Mouse (Mus musculus) kidney, adult 2 months (tissue): ENCODE measurements around the gene Adgrg1. TPM values are rescaled to one million over a fixed set of nuclear protein-coding genes. Genes with fewer than 3 reads are reported as not detected.

Experiments used
- DNase-seq: peaks from one replicate; pipeline ENCODE4 v3.0.0; 2021
- H3K27ac ChIP-seq: fragments of 200-500 bp; 2 replicates; pipeline ENCODE4 v1.5.1; 2012; ENCODE audit warnings: low read depth, low read length, control low read depth, inconsistent platforms; ENCODE audit not compliant: insufficient read depth
- H3K27me3 ChIP-seq: fragments of 200-500 bp; replicated peaks from 2 replicates; pipeline ENCODE4 v1.6.1; 2012; ENCODE audit warnings: mild to moderate bottlenecking, moderate library complexity, low read length, inconsistent platforms; ENCODE audit not compliant: control insufficient read depth, insufficient read depth
- H3K36me3 ChIP-seq: fragments of 200-500 bp; 2 replicates; pipeline ENCODE4 v1.6.1; 2012; ENCODE audit warnings: mild to moderate bottlenecking, moderate library complexity, low read length, inconsistent platforms; ENCODE audit not compliant: control insufficient read depth, insufficient read depth
- H3K4me1 ChIP-seq: fragments of 200-500 bp; 2 replicates; pipeline ENCODE4 v1.6.1; 2011; ENCODE audit warnings: low read length; ENCODE audit not compliant: control insufficient read depth, insufficient read depth
- H3K4me3 ChIP-seq: fragments of 200-500 bp; 2 replicates; pipeline ENCODE4 v1.5.1; 2011; ENCODE audit warnings: mild to moderate bottlenecking, low read depth, low read length, control low read depth; ENCODE audit not compliant: insufficient read depth
- CTCF ChIP-seq: fragments of 200-500 bp; conservative IDR thresholded peaks from 2 replicates; pipeline ENCODE4 v1.5.1; 2011; ENCODE audit warnings: low read depth, mild to moderate bottlenecking, control low read depth, low read length, moderate library complexity, mixed read lengths; ENCODE audit not compliant: insufficient read depth, insufficient read length
- POLR2A ChIP-seq: fragments of 200-500 bp; IDR thresholded peaks from one replicate; pipeline ENCODE4 v1.6.1; 2011; ENCODE audit warnings: low read depth, low read length, control low read depth
- WGBS: fragments of 180-500 bp; shearing (Covaris S2); methylation state at CpG from one replicate; pipeline ENCODE4 v1.1.7; 2018; 5-methylcytosine and 5-hydroxymethylcytosine counted together
- polyA plus RNA-seq: library from polyadenylated mRNA; depleted of rRNA; stranded (reverse); fragments of >200 nt; gene quantifications from 2 replicates; pipeline ENCODE4 v1.2.3, GENCODE M21; 2012

The Adgrg1 gene
- polyA plus RNA-seq, 1 experiment: 342 TPM

DNA sequence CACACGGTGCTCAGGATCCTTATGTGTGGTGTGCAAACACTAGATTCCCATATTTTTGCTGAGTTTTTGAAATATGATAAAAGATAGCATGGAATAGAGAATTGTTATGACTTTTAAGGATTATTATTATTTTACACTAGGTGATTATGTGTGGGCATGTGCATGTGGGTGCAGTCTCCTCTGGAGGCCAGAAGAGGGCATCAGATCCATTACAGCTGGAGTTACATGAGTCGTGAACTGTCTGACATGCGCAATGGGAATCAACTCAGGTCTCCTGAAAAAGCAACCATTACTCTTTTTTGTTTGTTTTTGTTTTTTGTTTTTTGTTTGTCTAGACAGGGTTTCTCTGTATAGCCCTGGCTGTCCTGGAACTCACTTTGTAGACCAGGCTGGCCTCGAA, 25.5 kb upstream of the Adgrg1 start:
- H3K36me3 ChIP-seq: no peaks in the 10 kb centered on the region
- 90% methylated on average over 4 of the region's 4 CpGs for WGBS
- DNase-seq: no peak
- no peak overlapping the region for H3K27ac ChIP-seq
- no peak for TF ChIP-seq POLR2A
- 0 out of 2 replicates have a peak, but pooled peaks have one; percentile 18 for TF ChIP-seq CTCF
- no peaks in the 10 kb centered on the region for H3K27me3 ChIP-seq
- H3K4me1 ChIP-seq: no peaks in the 10 kb centered on the region
- no peak overlapping the region for H3K4me3 ChIP-seq

DNA sequence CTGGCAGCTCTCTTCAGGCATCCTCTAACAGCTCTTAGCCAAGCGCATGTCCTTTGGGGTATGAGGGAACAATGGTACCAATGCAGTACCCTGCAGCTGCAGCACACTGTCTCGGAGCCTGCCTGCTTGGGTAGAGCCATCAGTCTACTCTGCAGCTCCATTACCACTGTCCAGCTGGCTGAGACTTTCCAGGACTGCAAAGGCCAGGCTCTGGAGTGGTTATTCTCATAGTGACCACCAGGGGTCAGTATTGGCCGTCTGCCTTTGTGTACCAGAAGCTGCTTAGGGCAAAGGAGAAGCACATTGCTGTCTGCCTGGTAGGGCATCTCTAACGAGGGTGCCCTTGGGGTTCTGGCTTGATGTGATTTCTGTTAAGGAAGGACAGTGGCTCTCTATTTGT, 24.5 kb upstream of the Adgrg1 start:
- no peaks in the 10 kb centered on the region for H3K27me3 ChIP-seq
- WGBS: 21% methylated on average over 4 of the region's 4 CpGs
- H3K27ac ChIP-seq: no peak overlapping the region
- peaks cover 9% of the 10 kb centered on the region for H3K4me1 ChIP-seq
- H3K4me3 ChIP-seq: no peak overlapping the region
- no peaks in the 10 kb centered on the region for H3K36me3 ChIP-seq
- DNase-seq: peak; percentile 88
- TF ChIP-seq CTCF (peak; percentile 97), POLR2A (no peak)

DNA sequence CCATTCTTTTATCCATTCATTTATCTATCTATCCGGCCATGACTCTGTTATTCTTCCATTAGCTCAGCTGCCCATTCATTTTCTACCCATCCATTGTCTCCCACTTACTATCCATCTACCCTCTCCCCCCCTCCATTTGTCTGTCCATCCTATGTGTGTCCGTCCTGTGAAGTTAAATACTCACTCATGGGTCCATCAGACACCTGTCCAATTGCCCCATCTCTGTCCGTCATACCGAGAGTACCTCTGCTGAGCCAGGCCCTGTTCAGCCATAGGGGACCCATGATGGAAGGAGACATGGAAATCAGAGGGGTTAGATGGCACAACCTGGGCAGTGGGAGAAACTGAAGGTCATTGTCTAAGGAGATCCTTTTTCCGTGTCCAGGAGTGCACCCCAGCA, 24.1 kb upstream of the Adgrg1 start:
- TF ChIP-seq POLR2A (no peak), CTCF (no peak)

DNA sequence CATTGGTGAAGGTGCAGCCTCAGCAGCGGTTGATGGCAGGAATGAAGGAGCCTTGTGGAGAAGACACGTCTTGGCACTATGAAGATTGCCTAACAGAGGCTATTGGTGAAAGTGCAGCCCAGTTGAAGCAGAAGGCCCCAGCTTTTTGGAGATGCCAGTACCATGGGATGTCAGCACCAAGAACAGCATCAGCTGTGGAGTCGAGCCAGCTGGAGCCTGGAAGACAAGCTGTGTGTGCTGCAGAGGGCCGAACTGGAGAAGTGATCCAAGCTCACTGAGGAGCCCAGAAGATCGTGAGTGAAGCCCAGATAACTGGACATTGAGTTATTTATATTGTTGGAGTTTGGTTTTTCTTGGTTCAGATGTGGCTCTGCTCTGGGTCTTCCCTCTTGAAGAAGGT, 22.5 kb upstream of the Adgrg1 start:
- Histone ChIP-seq H3K36me3 (no peaks in the 10 kb centered on the region), H3K4me1 (peaks cover 9% of the 10 kb centered on the region), H3K27me3 (no peaks in the 10 kb centered on the region), H3K27ac (no peak overlapping the region), H3K4me3 (no peak overlapping the region)
- 79% methylated on average over 5 of the region's 5 CpGs for WGBS
- DNase-seq: no peak
- TF ChIP-seq POLR2A: no peak
- no peak for TF ChIP-seq CTCF

More for the DNA sequence above, 24.1 kb upstream of the Adgrg1 start:
- WGBS: 83% methylated on average over 5 of the region's 5 CpGs
- DNase-seq: no peak
- H3K27ac ChIP-seq: no peak overlapping the region
- H3K36me3 ChIP-seq: no peaks in the 10 kb centered on the region
- no peaks in the 10 kb centered on the region for H3K27me3 ChIP-seq
- H3K4me1 ChIP-seq: peaks cover 9% of the 10 kb centered on the region
- H3K4me3 ChIP-seq: no peak overlapping the region

DNA sequence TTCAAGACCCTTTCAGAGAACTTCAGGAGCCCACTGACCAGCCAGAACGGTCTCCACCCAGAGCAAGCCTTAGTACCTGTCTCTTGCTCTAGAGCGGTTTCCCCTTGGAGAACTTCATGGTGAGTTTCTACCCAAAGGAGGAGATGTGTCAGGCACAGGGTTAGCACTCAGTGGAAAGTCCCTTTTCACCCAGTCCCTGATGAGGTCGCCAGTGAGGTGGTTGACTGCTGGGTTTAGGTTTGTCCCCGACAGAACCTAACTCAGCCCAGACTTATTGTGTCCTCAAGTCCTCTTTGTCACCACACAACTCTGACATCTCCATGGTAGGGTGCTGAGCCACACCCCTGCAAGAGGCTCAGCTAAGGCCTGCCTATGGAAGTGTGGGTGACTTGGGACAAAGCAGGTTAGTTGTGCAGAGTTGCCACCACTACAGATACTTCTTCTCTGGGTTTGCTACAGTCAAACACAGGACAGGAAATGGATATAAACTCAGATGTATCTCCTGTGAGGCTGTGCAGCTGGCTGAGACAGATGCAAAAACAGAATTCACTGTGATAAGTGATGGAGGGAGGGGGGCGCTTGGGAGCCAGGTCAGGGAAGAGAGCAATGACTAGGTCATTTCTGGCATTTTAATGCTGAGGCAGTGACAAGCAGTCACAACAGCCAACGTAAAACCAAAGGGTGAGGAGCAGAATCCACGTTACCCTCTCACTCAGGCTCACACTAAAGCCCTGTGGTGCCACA, 20.8 kb upstream of the Adgrg1 start:
- no peak for DNase-seq
- TF ChIP-seq CTCF: no peak
- no peak for TF ChIP-seq POLR2A
- Histone ChIP-seq H3K36me3 (no peaks in the 10 kb centered on the region), H3K4me1 (peaks cover 9% of the 10 kb centered on the region), H3K4me3 (no peak overlapping the region), H3K27ac (no peak overlapping the region), H3K27me3 (no peaks in the 10 kb centered on the region)
- 65% methylated on average over 7 of the region's 7 CpGs for WGBS

DNA sequence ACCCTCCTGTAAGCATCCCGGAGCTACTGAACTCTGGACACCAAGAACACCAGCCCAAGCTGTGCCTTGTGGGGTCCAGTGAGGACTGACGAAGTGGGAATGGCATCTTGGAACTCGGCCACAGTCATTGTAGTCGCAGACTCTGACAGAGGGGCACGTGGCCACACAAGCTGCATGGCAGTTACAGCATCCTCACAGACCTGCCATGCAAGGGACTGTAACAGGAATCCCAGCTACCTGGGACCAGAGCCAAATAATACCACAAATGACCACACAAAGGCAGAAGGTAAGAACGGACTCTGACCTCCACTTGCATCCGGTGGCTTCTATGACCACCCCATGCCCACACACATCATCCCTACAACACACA, 20.2 kb upstream of the Adgrg1 start:
- DNase-seq: peak; percentile 37
- Histone ChIP-seq H3K27me3 (no peaks in the 10 kb centered on the region), H3K4me1 (peaks cover 9% of the 10 kb centered on the region), H3K4me3 (no peak overlapping the region), H3K27ac (no peak overlapping the region), H3K36me3 (no peaks in the 10 kb centered on the region)
- TF ChIP-seq POLR2A: no peak
- TF ChIP-seq CTCF: no peak
- 20% methylated on average over 7 of the region's 7 CpGs for WGBS

DNA sequence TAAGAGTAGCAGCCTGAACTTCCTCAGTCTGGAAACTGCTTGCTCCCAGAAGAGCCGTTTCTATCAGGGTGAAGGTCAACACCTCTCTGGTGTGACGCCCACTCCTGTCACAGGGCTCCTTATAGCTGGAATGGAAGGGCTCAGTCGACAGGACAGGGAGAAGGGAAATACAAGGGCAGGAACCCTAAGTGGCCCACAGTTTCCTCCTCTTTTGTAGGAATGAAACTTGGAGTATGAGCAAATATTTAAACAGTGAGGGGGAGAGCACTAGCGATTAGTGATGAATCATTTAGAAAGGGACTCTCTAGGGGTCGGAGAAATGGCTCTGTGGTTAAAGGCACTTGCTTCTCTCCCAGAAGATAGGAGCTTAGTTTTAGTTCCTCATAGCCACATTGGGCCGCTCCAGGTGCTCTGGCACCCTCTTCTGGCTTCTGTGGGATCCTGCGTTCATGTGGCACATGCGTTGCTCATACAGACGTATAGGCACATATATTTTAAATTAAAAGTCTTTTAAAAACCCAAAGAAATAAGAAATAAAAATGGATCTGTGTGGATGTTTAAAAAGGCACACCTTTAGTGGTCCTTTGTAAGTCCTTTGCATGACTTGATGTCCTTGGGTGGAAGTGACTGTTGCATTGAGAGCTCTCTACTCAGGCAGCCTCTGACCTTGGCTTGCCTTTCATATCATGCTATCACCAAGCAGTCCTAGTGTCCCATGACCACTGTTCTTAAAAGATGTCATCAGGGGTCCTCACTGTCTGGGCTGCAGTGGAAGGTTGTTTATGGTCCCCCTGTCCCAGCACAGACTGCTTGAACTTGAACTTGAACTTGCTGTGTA, 19.4 kb upstream of the Adgrg1 start:
- 29% methylated on average over 9 of the region's 9 CpGs for WGBS

More for the DNA sequence above, 19.4 kb upstream of the Adgrg1 start:
- Histone ChIP-seq H3K36me3 (no peaks in the 10 kb centered on the region), H3K4me3 (no peak overlapping the region), H3K27me3 (no peaks in the 10 kb centered on the region), H3K4me1 (peaks cover 11% of the 10 kb centered on the region), H3K27ac (no peak overlapping the region)
- TF ChIP-seq POLR2A: no peak
- peak; percentile 64 for TF ChIP-seq CTCF
- peak; percentile 66 for DNase-seq
